Mouse (Mus musculus) Muller cell, postnatal 12 days (primary cell): ENCODE data around the gene Stpg2.

Experiments
- DNase-seq: peaks from one replicate; pipeline ENCODE4 v3.0.0-alpha.2; 2015; ENCODE audit errors: inconsistent ontology term

Stpg2 gene

DNA sequence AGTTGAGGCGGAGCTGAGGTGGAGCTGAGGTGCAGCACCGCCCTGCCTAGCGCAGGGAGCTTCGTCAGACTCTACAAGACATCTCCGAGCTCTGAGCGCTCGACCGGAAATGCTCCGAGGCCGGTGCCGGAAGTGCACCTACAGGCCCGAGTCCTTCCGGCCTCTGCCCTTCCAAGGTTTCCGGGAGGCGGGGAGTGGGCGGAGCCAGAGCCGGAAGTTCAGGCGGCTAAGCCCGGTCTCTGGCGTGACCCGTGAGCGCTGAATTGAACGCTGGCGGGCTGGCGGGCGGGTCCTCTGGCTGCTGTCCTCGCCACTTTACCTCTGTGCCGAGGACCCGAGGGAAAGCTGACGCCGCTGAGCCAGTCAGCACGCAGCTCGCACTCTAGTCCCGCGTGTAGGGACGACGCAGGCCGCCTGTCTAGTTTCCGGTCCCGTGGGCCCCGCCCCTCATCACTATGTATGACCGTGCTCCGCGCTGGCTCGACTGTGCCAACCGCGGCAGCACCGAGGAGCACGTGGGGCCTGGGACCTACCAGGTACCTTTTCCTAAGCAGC is at the start of gene Stpg2:
Stpg2 (plus strand) TSS at position 251 of the 555 bp plus-strand sequence.
- peak; percentile 96 for DNase-seq

DNA sequence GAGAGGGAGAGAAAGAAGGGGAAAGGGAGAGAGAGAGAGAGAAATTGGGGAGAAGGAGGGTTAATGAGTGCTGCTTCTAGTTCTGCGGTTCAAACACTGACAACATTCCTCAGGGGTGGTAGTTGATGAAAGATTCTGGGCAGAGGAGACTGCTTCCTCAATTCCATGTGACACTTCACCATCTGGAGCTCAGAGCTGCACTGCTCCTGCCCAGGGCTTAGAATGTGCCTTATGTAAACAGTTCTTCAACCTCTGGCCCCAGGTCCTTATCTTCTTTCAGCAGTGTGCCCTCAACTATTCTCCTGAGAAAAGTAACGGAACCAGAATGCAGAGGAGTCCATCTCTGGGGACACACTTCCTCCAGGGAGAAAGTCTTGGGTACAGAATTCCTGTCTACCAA is 43.3 kb upstream of the Stpg2 start:
- no peak for DNase-seq

DNA sequence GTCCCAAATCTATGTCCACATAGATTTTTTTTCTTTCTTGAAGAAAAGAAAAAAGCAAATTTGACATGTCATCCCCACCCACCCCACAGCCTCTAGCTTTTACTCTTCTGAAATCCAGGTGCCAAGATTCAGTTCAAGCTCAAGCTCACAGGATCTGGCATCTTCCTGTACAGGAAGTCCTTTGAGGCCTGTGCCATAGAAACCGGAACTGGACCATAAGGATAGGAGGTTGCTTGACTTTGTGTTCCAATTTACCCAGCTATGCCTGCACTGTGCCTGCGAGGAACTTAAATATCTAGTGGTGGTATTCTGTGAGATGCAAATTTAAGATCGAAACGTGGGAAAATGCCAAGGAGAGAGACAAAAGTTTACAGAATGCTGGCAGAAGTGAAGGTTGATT is 42.8 kb upstream of the Stpg2 start:
- DNase-seq = no peak

DNA sequence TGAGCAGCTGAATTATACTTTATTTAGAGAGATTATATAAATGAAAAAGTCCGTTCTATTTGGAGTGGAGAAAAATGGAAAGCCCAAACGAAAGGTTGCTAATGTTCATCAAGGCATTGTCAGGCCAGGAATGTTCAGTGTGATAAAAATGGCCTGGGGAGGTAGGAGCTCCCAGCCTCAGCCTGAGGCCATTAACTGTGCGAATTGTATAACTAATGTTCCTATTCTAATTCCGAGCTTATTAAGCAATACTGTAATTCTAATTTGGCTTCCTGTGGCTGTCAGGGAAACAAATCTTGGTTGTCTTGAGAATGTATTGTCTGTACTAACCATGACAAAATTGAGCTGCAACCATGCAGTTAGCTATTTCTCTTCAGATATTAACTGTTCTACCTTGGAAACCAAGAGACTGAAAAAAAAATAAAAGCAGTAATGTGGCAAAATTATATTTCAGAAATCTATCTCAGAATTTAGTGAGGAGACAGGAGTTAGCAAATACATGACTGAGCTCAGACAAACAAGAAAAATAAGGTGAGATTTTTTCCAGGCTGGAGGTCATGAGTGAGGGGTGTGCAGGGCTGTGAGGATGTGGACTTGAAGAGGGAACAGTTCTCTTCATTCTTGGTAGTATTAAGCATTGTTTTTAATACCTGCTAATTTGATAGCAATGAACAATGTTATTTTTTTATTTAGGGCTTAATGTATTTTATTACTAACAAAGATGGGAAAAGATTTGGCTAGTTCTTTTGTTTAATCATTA is 36.8 kb upstream of the Stpg2 start:
- DNase-seq = peak; percentile 6

DNA sequence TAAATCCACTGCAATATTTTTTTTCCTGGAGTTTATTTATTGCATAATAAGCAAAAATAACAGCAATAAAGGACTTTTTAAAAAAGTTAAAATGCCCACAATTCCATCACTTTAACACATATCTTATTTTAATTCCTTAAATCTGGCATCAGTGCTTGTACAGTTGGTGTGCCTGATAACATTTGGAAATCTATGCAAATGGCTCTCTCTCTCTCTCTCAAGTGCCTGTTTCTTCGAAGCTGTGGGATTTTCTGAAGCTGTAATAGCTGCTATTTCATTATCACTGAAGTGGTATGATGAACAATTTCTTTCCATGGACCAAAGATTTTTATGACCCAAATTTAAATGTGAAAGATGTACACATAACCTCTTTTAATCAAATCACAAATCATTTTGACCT is 35.8 kb upstream of the Stpg2 start:
- DNase-seq = no peak

DNA sequence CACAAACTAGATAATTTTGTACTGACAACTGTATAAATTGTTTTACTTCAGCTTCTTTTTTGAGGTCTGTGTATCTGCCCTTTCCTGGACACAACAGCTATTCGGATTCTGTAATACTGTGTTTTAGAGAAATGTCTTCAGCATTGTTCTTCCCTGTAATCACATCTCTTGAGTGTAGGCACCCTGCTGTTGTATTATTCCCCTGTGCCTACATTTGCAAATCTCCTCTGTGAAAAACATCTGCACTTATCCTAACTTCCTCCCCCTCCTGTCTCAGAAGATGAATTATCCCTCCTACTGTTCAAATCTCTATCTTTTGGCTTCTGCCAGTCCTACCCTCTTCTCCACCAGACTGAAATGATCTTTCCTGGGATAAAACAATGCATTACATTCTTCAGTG is 28.6 kb upstream of the Stpg2 start:
- DNase-seq = no peak

DNA sequence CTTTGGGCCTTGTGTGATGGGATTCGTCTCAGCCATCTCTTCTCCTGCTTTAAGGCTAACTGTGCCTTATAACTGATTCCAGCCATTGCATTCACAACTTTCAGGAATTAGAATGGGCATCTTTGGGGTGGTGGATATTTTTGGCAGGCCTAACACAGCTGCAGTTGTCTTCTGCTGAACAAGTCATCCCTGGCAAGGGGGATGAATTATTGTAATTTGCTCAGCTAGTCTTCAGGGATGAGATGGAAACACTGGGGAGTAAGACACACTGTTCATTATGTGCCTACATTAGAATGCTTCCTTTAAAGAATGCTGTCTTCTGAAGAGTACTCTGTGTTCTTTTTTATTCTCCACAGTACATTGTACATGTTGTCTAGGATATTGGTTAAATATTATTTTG is 14.0 kb upstream of the Stpg2 start:
- no peak for DNase-seq

DNA sequence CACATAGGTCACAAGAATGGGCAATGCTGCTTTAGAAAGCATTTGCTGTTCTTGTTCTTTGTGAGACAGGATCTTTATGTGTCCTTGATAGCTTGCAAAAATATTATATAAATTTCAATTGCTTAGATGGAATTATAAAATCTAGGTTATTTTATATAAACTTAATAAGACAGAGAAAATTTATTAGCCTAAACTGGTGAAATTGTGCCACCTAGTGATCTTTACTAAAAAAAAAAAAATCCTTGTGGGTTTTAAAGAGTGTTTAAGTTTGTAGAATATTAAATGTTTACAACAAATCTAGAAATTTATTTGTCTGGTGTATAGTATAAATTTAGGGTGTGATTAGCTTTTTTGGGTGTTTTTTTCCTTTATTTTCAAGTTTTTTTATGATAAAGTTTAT is 11.6 kb upstream of the Stpg2 start:
- no peak for DNase-seq

DNA sequence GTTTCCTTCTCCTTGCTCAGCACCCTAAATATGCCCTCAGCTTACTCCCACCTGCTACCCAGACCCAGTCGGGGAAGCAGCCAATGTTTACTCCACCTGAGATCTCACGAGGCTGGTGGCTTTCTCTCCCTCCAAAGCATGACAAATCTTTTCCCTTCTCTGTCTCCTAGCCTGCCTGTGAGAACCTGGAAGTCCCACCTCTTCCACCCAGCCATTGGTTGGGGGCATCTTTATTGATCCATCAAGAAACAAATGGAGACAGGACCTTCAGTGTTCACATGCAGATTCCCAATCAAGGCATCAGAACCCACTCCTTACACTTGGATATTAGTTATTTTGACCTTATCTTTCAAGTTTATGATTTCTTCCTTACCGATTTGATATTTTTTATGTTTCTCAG is 7.1 kb upstream of the Stpg2 start:
- no peak for DNase-seq

DNA sequence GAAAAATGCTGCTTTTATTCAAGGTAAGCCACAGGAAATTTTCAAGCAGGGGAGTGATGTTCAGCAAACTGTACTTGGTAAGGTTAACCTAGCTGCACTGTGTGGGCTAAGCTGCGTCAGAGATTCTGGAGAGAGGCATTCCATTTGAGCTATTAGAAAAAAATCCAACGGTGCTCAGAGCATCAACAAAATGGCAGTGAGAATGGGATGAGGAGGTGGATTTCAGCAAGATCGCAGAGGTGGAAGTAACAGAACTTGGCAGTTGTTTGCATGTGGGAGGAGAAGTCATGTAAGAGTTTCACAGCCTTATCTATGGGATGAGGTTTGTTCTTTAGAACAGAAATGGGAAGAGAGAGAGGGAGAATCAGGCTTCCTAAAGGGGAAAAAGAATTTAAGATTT is 5.2 kb upstream of the Stpg2 start:
- DNase-seq = no peak

DNA sequence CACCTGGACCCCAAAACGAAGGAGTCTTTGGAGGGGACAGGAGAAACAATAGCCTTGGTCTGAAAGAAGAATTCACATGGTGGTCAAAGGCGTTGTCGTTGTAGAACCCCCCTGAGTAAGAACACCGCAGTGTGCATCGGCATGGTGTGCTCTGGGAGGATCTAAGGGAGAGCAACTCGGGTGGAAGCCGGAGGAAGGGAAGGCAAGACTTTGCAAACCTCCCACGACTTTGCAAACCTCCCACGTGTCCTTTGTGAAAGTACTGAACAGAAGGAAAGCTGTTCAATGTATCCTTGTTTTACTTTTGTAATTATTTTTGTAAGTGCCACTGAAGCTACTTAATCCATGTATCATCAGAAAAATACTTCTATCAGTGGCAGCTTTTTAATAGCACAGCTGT is 11.5 kb downstream of the Stpg2 start:
- no peak for DNase-seq

DNA sequence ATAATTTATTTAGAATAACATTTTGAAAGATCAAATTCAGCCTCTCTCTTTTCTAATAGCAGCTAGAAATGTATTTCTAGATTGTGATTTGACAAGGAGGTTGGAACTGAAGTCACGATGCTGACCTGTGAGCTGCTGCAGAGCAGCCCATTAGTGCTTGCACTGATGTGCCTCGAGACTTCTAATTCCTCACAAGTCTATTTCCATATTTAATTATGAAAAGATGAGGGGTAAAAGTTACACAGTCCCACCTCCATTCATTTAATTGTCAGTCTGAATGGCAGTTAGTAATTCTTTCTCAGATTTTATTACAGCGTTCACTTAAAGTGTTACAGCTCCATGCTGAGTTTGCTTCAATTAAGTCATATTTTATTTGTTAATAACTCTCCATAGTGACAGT is 19.6 kb downstream of the Stpg2 start:
- DNase-seq = no peak

DNA sequence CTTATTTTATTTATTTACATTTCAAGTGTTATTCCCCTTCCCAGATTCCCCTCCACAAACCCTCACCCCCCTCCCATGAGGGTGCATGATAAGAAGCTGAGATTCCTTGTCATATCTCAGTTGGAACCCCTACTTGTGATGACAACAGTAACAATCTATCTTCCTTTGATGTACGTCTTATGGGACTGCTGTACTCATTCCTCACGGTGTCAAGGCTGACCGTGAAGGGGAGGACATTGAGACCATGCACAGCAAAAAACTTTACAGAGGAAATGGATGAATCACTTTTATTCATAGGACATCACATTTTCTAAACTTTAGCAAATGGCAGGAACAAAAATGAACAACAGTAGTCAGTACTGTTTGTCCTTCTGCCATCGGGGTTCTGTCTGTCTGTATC is 21.3 kb downstream of the Stpg2 start:
- DNase-seq = no peak

DNA sequence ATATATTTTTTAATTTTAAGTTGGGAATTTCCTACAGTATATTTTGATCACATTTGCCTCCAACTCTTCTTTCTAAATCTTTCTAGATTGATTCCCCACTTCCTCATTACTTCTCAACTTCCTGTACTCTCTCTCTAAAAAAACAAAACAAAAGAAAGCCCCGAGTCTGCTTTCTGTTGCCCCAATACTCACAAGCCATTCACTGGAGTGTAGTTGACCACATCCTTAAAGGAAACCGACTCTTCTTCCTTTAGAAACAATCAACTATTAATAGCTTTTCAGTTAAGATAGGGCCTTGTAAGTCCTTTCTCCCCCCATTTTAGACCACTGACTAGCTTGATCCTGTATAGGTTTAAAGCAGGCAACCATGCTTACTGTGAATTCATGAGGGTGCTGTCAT is 39.7 kb downstream of the Stpg2 start:
- no peak for DNase-seq

DNA sequence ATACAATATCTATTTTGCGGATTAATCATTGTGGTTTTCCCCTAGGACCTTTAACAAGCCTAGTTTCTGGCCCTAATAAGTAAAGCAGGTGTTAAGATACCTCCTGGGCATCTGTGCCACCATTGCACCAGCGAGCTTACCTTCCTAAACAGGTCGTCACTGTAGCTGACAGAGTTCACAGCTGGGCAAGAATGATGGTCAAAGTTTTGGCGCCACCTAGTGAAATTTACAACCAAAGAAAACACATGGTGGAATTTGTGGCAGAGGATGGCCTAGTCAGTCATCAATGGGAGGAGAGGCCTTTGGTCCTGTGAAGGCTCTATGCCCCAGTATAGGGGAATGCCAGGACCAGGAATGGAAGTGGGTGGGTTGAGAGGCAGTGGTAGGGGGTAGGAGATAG is 41.0 kb downstream of the Stpg2 start:
- DNase-seq = no peak

DNA sequence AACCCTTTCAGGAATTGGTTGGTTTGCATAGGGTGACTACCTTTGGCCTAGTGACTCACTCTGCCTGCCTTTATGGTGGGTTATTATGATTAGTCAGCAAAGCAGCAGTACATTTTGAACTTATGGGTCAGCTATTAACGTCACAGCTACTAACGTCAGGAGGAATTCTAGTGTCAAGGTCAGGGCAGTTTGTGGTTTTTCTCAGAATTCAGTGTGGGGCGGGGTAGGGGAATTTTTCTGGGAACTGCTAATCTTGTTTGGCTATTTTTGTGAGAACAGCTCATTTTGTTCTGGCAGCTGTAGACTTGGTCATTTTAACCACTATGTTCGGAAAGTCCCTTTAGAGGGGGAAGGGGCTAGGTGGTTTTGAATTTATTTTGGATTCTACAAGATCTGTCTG is 56.9 kb downstream of the Stpg2 start:
- DNase-seq = peak; percentile 55

DNA sequence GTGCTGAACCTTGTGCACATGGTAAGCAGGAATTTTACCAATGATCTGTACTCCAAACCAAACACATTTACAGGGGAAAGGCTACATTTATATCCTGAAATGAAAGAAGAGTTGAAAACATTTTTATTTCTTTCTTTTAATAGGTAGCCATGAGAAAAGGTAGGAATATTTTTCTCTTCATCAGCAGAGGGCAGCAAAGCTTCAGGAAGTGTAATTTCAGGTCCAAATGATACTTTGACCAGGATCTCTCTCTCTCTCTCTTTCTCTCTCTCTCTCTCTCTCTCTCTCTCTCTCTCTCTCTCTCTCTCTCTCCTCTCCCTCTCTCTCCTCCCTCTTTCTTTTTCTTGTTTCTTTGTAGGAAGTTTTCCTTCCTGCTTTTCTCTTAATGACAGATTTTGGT is 92.4 kb downstream of the Stpg2 start:
- peak; percentile 28 for DNase-seq

DNA sequence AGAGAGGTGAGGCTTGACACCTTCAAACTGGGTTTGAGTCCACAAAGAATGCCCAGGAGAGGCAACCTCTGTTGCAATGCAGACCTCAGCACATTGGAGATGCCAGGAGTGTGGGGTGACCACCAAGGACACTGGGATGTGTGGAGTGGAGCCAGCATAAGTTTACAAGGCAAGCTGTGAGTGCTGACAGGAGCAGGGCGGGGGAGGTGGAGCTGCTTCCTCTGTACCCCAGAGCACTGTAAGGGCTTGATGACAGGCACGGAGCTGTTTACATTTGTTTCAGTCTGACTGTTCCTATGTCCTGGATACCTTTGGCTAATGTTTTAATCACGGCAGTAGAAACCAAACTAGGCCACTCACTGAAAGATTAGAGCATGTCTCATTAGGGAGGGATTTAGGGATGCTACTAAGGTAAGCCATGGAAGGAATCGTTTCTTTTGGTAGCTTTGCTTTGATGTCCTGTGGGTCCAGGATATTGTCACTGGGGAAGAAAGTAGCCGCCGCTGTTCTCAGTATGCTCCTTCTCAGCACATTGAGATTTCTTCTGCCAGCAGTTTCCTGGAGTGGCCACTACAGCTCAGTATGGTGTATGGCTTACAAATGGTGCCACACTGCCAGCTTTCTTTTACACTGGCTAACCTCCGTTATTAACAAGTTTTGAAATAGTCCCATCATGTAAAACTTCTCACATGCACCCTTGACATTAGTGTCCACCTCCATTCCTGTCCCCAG is 102.8 kb downstream of the Stpg2 start:
- no peak for DNase-seq

DNA sequence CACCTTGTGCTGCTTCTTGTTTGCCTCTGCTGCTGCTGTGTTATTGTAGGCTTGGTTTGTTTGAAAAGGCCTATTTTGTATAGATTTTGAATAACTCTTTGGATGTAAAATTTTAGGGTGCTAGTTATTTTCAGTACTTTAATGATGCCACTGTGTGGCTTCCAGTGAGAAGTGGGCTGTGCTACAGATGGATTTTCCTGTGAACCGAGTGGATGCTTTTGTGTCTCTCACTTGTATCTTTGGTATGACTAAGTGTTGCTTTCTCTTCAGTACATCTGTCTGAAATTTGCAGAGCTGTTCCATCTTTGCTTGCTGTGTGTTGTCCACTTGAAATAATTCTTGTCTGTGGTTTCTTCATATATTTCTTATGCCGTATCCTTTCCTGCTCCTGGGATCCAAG is 106.2 kb downstream of the Stpg2 start:
- no peak for DNase-seq

DNA sequence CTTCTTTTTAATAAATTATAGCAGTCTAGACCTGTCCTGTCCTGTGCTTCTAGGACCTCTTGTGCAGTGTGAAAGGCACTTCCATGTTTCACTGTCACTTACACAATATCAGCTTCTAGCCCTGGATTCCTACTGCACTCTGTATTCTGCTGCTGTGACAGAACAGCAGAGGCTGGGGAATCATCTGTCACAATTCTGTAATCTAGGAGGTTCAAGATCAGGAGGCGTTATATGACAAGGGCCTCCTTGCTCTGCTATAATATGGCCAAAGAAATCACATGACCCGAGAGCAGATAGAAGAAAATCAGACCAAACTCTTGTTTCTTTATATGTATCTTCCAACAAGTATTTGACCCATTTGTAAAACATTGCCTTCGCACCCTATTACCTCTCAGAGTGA is 175.0 kb downstream of the Stpg2 start:
- no peak for DNase-seq

DNA sequence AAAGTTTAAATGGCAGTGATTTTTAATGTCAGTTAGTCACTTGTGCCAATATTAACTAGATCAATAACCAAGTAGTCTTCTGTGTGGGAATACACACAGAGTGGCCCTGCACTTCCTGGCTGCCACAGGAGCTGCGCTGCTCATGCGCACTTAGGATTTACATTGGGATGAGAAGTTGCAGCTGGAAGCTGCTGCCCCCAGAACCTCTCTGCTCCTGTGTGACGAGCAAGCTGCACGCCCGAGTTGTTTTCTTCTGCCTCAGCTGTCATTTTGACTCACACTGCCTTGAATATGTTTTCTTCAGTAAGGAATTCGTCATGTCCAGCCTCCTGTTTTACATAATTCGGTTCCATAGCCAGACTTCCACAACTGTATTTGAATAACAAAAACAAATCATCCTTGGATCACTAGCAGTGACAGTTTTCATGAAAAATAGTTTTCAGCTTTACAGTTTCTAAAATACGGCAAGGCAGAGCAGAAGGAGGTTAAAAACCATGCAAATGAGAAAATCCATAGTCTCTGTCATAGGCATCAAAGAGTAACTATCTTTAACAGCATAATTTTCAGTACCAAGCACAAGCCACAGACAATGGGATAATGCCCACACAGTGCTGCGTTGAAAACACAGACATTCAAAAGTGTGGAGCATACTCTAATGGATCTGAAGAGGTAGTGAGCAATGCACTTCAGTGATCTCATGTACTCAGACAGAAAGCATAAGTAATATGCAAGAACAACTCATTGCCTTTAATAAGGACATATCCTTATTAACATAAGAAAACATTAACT is 191.8 kb downstream of the Stpg2 start:
- DNase-seq = no peak

DNA sequence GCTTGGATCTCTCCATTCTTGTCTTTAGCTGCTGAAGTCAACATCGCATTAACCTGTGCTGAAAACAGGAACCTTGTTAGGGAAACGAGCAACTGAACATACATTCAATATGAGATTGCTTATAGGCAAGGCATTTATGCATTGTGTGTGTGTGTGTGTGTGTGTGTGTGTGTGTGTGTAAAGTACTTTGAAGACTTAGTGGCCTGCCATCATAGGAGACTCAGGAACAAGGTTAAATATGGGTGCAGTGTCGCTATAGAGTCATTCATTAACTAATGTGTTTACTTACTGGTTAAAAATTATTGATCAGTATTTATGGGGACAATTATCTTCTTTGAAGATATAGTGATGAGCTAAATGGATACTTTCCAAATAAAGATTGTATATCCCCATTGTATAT is 199.2 kb downstream of the Stpg2 start:
- DNase-seq = no peak
